Mouse (Mus musculus) Muller cell, postnatal 12 days (primary cell): Measurements from ENCODE around the gene Gfpt1.
A peak's percentile ranks its signal among the peaks of the same experiment; 100 is the strongest.
"Not testable (repeated sequence)": the region's sequence is repeated elsewhere in the genome, so short reads cannot be mapped to it uniquely, and the experiment has no call there.

Experiments
- DNase-seq: peaks from one replicate; pipeline ENCODE4 v3.0.0-alpha.2; 2015; ENCODE audit errors: inconsistent ontology term

Gfpt1 gene

GRCm38 (mm10) chr6:87042337-87043130 is at the start of gene Gfpt1:
Gfpt1 (plus strand) TSS chr6:87042846.
- peak; percentile 98 for DNase-seq

GRCm38 (mm10) chr6:86994254-86994653 is 48.4 kb upstream of the Gfpt1 start:
- DNase-seq, result no peak

GRCm38 (mm10) chr6:86996629-86997307 is 45.9 kb upstream of the Gfpt1 start:
- no peak for DNase-seq

GRCm38 (mm10) chr6:86997360-86997759 is 45.3 kb upstream of the Gfpt1 start:
- no peak for DNase-seq

- DNase-seq, result no peak
Measured at GRCm38 (mm10) chr6:87001995-87002394, 40.7 kb upstream of the Gfpt1 start.

- peak; percentile 87 for DNase-seq
Measured at GRCm38 (mm10) chr6:87002521-87003055, 40.1 kb upstream of the Gfpt1 start.

GRCm38 (mm10) chr6:87004099-87004498 is 38.5 kb upstream of the Gfpt1 start:
- no peak for DNase-seq

- DNase-seq, result peak; percentile 80
Measured at GRCm38 (mm10) chr6:87005577-87005976, 37.1 kb upstream of the Gfpt1 start.

GRCm38 (mm10) chr6:87008887-87009286 is 33.8 kb upstream of the Gfpt1 start, which contains the start of gene Nfu1:
Nfu1 (plus strand) TSS chr6:87009236.
- no peak for DNase-seq

GRCm38 (mm10) chr6:87009692-87010328 is 32.8 kb upstream of the Gfpt1 start:
- DNase-seq, result peak; percentile 94

GRCm38 (mm10) chr6:87016916-87017315 is 25.7 kb upstream of the Gfpt1 start:
- DNase-seq, result no peak

GRCm38 (mm10) chr6:87018874-87019273 is 23.8 kb upstream of the Gfpt1 start:
- no peak for DNase-seq

- no peak for DNase-seq
Measured at GRCm38 (mm10) chr6:87021791-87022190, 20.9 kb upstream of the Gfpt1 start.

GRCm38 (mm10) chr6:87026980-87027379 is 15.7 kb upstream of the Gfpt1 start:
- DNase-seq, result no peak

- DNase-seq, result no peak
Measured at GRCm38 (mm10) chr6:87028881-87029280, 13.8 kb upstream of the Gfpt1 start.

- DNase-seq, result not testable (repeated sequence)
Measured at GRCm38 (mm10) chr6:87031310-87031709, 11.3 kb upstream of the Gfpt1 start.

GRCm38 (mm10) chr6:87032401-87032800 is 10.2 kb upstream of the Gfpt1 start:
- DNase-seq, result no peak

GRCm38 (mm10) chr6:87034395-87034794 is 8.3 kb upstream of the Gfpt1 start:
- no peak for DNase-seq

GRCm38 (mm10) chr6:87037826-87038620 is 4.6 kb upstream of the Gfpt1 start:
- DNase-seq, result peak; percentile 79

GRCm38 (mm10) chr6:87039161-87039560 is 3.5 kb upstream of the Gfpt1 start:
- DNase-seq, result no peak

GRCm38 (mm10) chr6:87040971-87041370 is 1.7 kb upstream of the Gfpt1 start:
- DNase-seq, result peak; percentile 58
